Mouse (Mus musculus) stomach, embryonic 14.5 days (tissue): Measurements from ENCODE around the gene Ptprg. TPM values are rescaled to one million over a fixed set of nuclear protein-coding genes. Genes with fewer than 3 reads are reported as not detected.

Source experiments
- ATAC-seq: fragments of 200-750 bp; cut with Nextera tagmentation; 2 replicates; pipeline ENCODE4 v1.8.0; 2017; ENCODE audit warnings: low read depth, moderate TSS enrichment; ENCODE audit not compliant: insufficient number of reproducible peaks, insufficient read depth, low FRiP score
- H3K27ac ChIP-seq: fragments of 300-500 bp; sonication (generic); 2 replicates; pipeline ENCODE4 v1.5.1; 2014; ENCODE audit warnings: mild to moderate bottlenecking, low read length, moderate library complexity, mixed read lengths
- H3K27me3 ChIP-seq: fragments of 300-500 bp; sonication (generic); 2 replicates; pipeline ENCODE4 v1.6.1; 2014; ENCODE audit warnings: low read length, control low read depth, mixed read lengths; ENCODE audit not compliant: control insufficient read depth, insufficient read depth
- H3K36me3 ChIP-seq: fragments of 300-500 bp; sonication (generic); 2 replicates; pipeline ENCODE4 v1.6.1; 2014; ENCODE audit warnings: mild to moderate bottlenecking, control low read depth, low read length, moderate library complexity, mixed read lengths; ENCODE audit not compliant: control insufficient read depth, insufficient read depth
- H3K4me1 ChIP-seq: fragments of 300-500 bp; sonication (generic); 2 replicates; pipeline ENCODE4 v1.6.1; 2014; ENCODE audit warnings: low read length, control low read depth, mixed read lengths; ENCODE audit not compliant: control insufficient read depth, insufficient read depth
- H3K4me2 ChIP-seq: fragments of 300-500 bp; sonication (generic); replicated peaks from 2 replicates; pipeline ENCODE4 v1.6.1; 2014; ENCODE audit warnings: low read depth, low read length, control low read depth
- H3K4me3 ChIP-seq: fragments of 300-500 bp; sonication (generic); 2 replicates; pipeline ENCODE4 v1.5.1; 2014; ENCODE audit warnings: low read depth, low read length, control low read depth
- H3K9ac ChIP-seq: fragments of 300-500 bp; sonication (generic); replicated peaks from 2 replicates; pipeline ENCODE4 v1.6.1; 2014; ENCODE audit warnings: low read depth, mild to moderate bottlenecking, control low read depth, low read length, moderate library complexity, mixed read lengths
- H3K9me3 ChIP-seq: fragments of 300-500 bp; sonication (generic); 2 replicates; pipeline ENCODE4 v1.6.1; 2016; ENCODE audit warnings: low read depth, low read length, control low read depth; ENCODE audit not compliant: control insufficient read depth
- WGBS: fragments of 180-500 bp; shearing (Covaris S2); extraction: QIAGEN DNeasy Blood & Tissue Kit; methylation state at CpG from one replicate; pipeline ENCODE4 v1.1.7; 2014; 5-methylcytosine and 5-hydroxymethylcytosine counted together
- polyA plus RNA-seq: library from polyadenylated mRNA; unstranded; fragments of >200 nt; fragmentation: Nextera tagmentation; extraction: Ambion mirVana; gene quantifications from 2 replicates; pipeline ENCODE4 v1.2.1, GENCODE M21; 2014

Ptprg gene
- polyA plus RNA-seq, 1 experiment from 2014 or later: 31.3 TPM

GRCm38 (mm10) chr14:11759356-11759755, 206.0 kb downstream of the Ptprg start:
- H3K4me2 ChIP-seq: no peak overlapping the region
- H3K36me3 ChIP-seq: no peaks in the 10 kb centered on the region
- H3K27ac ChIP-seq: no peak overlapping the region
- ATAC-seq: no peak
- H3K9ac ChIP-seq: no peak overlapping the region
- H3K9me3 ChIP-seq: no peaks in the 10 kb centered on the region
- H3K4me3 ChIP-seq: no peak overlapping the region
- H3K4me1 ChIP-seq: no peaks in the 10 kb centered on the region
- WGBS: 89% methylated on average over 1 of the region's 1 CpGs
- no peaks in the 10 kb centered on the region for H3K27me3 ChIP-seq

GRCm38 (mm10) chr14:11762995-11763394, 209.7 kb downstream of the Ptprg start:
- H3K4me3 ChIP-seq: no peak overlapping the region
- H3K4me1 ChIP-seq: no peaks in the 10 kb centered on the region
- no peak overlapping the region for H3K9ac ChIP-seq
- H3K9me3 ChIP-seq: no peaks in the 10 kb centered on the region
- no peak overlapping the region for H3K4me2 ChIP-seq
- 47% methylated on average over 7 of the region's 7 CpGs for WGBS
- no peak overlapping the region for H3K27ac ChIP-seq
- ATAC-seq: no peak
- H3K36me3 ChIP-seq: no peaks in the 10 kb centered on the region
- H3K27me3 ChIP-seq: no peaks in the 10 kb centered on the region

GRCm38 (mm10) chr14:11772736-11773135, 219.4 kb downstream of the Ptprg start:
- Histone ChIP-seq H3K27ac (no peak overlapping the region), H3K9me3 (no peaks in the 10 kb centered on the region), H3K9ac (no peak overlapping the region), H3K4me1 (peaks cover 12% of the 10 kb centered on the region; the same call in 1 of the 2 replicates), H3K36me3 (no peaks in the 10 kb centered on the region), H3K4me2 (no peak overlapping the region), H3K27me3 (no peaks in the 10 kb centered on the region), H3K4me3 (no peak overlapping the region)
- WGBS: 55% methylated on average over 5 of the region's 5 CpGs
- ATAC-seq: no peak

GRCm38 (mm10) chr14:11774476-11775037, 221.2 kb downstream of the Ptprg start:
- Histone ChIP-seq H3K4me1 (peaks cover 12% of the 10 kb centered on the region; the same call in 1 of the 2 replicates), H3K4me2 (no peak overlapping the region), H3K9me3 (no peaks in the 10 kb centered on the region), H3K27ac (no peak overlapping the region), H3K27me3 (no peaks in the 10 kb centered on the region), H3K9ac (no peak overlapping the region), H3K36me3 (no peaks in the 10 kb centered on the region), H3K4me3 (no peak overlapping the region)
- no peak for ATAC-seq
- 37% methylated on average over 4 of the region's 4 CpGs for WGBS

GRCm38 (mm10) chr14:11775204-11775603, 221.9 kb downstream of the Ptprg start:
- Histone ChIP-seq H3K27ac (no peak overlapping the region), H3K4me2 (no peak overlapping the region), H3K27me3 (no peaks in the 10 kb centered on the region), H3K9ac (no peak overlapping the region), H3K36me3 (no peaks in the 10 kb centered on the region), H3K9me3 (no peaks in the 10 kb centered on the region), H3K4me3 (no peak overlapping the region), H3K4me1 (peaks cover 12% of the 10 kb centered on the region; the same call in 1 of the 2 replicates)
- ATAC-seq: 0 out of 2 replicates have a peak, but pooled peaks have one; percentile 28
- WGBS: 21% methylated on average over 11 of the region's 11 CpGs

GRCm38 (mm10) chr14:11775951-11776495, 222.7 kb downstream of the Ptprg start:
- no peaks in the 10 kb centered on the region for H3K27me3 ChIP-seq
- H3K4me3 ChIP-seq: no peak overlapping the region
- H3K27ac ChIP-seq: no peak overlapping the region
- ATAC-seq: no peak
- no peak overlapping the region for H3K4me2 ChIP-seq
- H3K36me3 ChIP-seq: no peaks in the 10 kb centered on the region
- 78% methylated on average over 6 of the region's 6 CpGs for WGBS
- peaks cover 12% of the 10 kb centered on the region; the same call in 1 of the 2 replicates for H3K4me1 ChIP-seq
- H3K9me3 ChIP-seq: no peaks in the 10 kb centered on the region
- no peak overlapping the region for H3K9ac ChIP-seq

GRCm38 (mm10) chr14:11776566-11776965, 223.2 kb downstream of the Ptprg start:
- Histone ChIP-seq H3K36me3 (no peaks in the 10 kb centered on the region), H3K27ac (no peak overlapping the region), H3K9ac (no peak overlapping the region), H3K27me3 (no peaks in the 10 kb centered on the region), H3K4me1 (peaks cover 12% of the 10 kb centered on the region; the same call in 1 of the 2 replicates), H3K9me3 (no peaks in the 10 kb centered on the region), H3K4me2 (no peak overlapping the region), H3K4me3 (no peak overlapping the region)
- ATAC-seq: no peak
- WGBS: 88% methylated on average over 6 of the region's 6 CpGs

- H3K36me3 ChIP-seq: no peaks in the 10 kb centered on the region
- H3K9ac ChIP-seq: no peak overlapping the region
- no peaks in the 10 kb centered on the region for H3K9me3 ChIP-seq
- no peak for ATAC-seq
- H3K27me3 ChIP-seq: no peaks in the 10 kb centered on the region
- H3K4me1 ChIP-seq: no peaks in the 10 kb centered on the region
- no peak overlapping the region for H3K27ac ChIP-seq
- WGBS: 26% methylated on average over 4 of the region's 4 CpGs
- H3K4me3 ChIP-seq: no peak overlapping the region
- no peak overlapping the region for H3K4me2 ChIP-seq
Observed at GRCm38 (mm10) chr14:11791190-11791589, 237.9 kb downstream of the Ptprg start.

GRCm38 (mm10) chr14:11793847-11794246, 240.5 kb downstream of the Ptprg start:
- no peak overlapping the region for H3K4me2 ChIP-seq
- H3K9me3 ChIP-seq: no peaks in the 10 kb centered on the region
- H3K4me3 ChIP-seq: no peak overlapping the region
- no peaks in the 10 kb centered on the region for H3K36me3 ChIP-seq
- no peak for ATAC-seq
- H3K27ac ChIP-seq: no peak overlapping the region
- H3K27me3 ChIP-seq: no peaks in the 10 kb centered on the region
- no peaks in the 10 kb centered on the region for H3K4me1 ChIP-seq
- H3K9ac ChIP-seq: no peak overlapping the region
- 86% methylated on average over 3 of the region's 3 CpGs for WGBS
